Mouse (Mus musculus): Measurements from ENCODE around the gene Zkscan14. TPM values are rescaled to one million over a fixed set of nuclear protein-coding genes. Genes with fewer than 3 reads are reported as not detected.

The Zkscan14 gene
- total and polyA plus RNA-seq, 2 experiments from 2014 or later, result 8.6 to 12.5 TPM

DNA sequence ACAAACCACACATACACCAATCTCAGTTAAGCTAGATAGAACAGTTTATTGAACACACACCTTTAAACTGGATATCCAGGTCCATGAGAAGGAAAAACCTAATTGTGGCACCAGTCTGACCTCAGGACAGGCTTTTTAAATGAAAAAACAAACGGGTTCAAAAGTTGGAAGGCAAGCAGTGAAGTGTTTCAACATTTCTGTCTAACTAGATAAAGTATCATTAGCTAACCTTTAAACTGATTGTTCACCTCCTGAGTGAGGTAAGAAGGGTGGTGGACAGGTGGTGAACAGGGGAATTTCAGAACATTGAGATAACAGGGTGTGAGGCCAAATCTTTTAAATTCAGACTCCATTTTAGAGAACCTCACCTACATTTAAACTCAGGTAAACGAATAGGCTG lies 24.8 kb upstream of the Zkscan14 start:
- Histone ChIP-seq H3K9ac (replicated peaks; ENCODE audit: low read length) (no peak overlapping the region), H3K4me1 (ENCODE audit: insufficient read depth, low read length) (no peaks in the 10 kb centered on the region), H3K36me3 (ENCODE audit: insufficient read depth, low read length) (no peaks in the 10 kb centered on the region), H3K9me3 (ENCODE audit: low read length) (no peaks in the 10 kb centered on the region), H3K4me2 (ENCODE audit: low read depth, low read length) (no peak overlapping the region), H3K4me3 (ENCODE audit: low read length) (no peak overlapping the region), H3K27ac (no peak overlapping the region), H3K27me3 (ENCODE audit: insufficient read depth, low read length) (no peaks in the 10 kb centered on the region)
- no peak for TF ChIP-seq CTCF (IDR thresholded peaks at IDR 0.05; ENCODE audit: low read depth)
- DNase-seq (ENCODE audit: low spot score) (no peak), ATAC-seq (no peak)
- 57% methylated on average over 2 of the region's 2 CpGs for WGBS

DNA sequence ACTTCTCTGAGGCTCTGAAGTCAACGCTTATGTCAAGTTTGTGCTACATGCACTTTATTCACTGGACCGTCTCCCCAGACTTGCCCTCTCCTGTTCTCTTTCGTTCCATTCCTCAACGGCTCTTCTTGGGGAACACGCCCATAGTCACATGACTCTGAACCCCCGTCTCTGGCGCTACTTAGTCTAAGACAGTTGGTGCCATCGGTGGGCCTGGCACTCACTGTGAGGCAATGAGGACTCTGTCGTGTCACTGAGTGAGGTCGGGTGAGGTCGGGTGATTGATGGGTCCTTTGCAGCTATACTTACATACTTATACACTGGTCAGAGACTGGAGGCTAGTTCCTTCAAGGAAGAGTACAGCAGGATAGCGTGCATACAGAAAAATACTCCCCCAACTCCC lies 21.7 kb upstream of the Zkscan14 start:
- H3K9ac ChIP-seq (replicated peaks; ENCODE audit: low read length), result no peak overlapping the region
- H3K36me3 ChIP-seq (ENCODE audit: insufficient read depth, low read length), result peaks cover 21% of the 10 kb centered on the region
- WGBS, result 80% methylated on average over 12 of the region's 12 CpGs
- H3K9me3 ChIP-seq (ENCODE audit: low read length), result no peaks in the 10 kb centered on the region
- H3K4me3 ChIP-seq (ENCODE audit: low read length), result no peak overlapping the region
- DNase-seq (ENCODE audit: low spot score) (no peak), ATAC-seq (no peak)
- no peak overlapping the region for H3K4me2 ChIP-seq (ENCODE audit: low read depth, low read length)
- no peak for TF ChIP-seq CTCF (IDR thresholded peaks at IDR 0.05; ENCODE audit: low read depth)
- H3K4me1 ChIP-seq (ENCODE audit: insufficient read depth, low read length), result no peaks in the 10 kb centered on the region
- no peaks in the 10 kb centered on the region for H3K27me3 ChIP-seq (ENCODE audit: insufficient read depth, low read length)
- no peak overlapping the region for H3K27ac ChIP-seq

DNA sequence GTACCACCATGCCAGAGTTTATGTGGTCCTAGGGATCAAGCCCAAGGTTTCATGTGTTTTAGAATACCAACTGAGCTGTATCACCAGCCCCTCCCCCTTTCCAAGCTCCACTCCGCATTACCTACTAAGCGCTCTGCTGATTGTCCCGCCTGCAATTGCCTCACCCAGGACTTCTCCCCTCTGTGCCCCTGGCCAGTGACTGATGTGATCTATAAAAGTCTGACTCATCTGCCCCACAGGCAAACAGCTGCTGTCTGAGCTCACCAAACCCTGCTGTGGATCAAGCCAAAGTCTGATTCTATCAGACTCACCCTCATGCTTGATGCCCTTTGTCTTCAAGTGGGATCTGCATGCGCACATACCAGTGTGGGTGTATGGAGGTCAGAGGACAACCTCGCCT lies 21.2 kb upstream of the Zkscan14 start:
- Histone ChIP-seq H3K9me3 (ENCODE audit: low read length) (no peaks in the 10 kb centered on the region), H3K27ac (no peak overlapping the region), H3K4me3 (ENCODE audit: low read length) (no peak overlapping the region), H3K4me2 (ENCODE audit: low read depth, low read length) (no peak overlapping the region), H3K27me3 (ENCODE audit: insufficient read depth, low read length) (no peaks in the 10 kb centered on the region), H3K36me3 (ENCODE audit: insufficient read depth, low read length) (peaks cover 27% of the 10 kb centered on the region), H3K9ac (replicated peaks; ENCODE audit: low read length) (no peak overlapping the region), H3K4me1 (ENCODE audit: insufficient read depth, low read length) (no peaks in the 10 kb centered on the region)
- DNase-seq (ENCODE audit: low spot score) (no peak), ATAC-seq (no peak)
- TF ChIP-seq CTCF (IDR thresholded peaks at IDR 0.05; ENCODE audit: low read depth), result no peak
- WGBS, result 86% methylated on average over 5 of the region's 5 CpGs

DNA sequence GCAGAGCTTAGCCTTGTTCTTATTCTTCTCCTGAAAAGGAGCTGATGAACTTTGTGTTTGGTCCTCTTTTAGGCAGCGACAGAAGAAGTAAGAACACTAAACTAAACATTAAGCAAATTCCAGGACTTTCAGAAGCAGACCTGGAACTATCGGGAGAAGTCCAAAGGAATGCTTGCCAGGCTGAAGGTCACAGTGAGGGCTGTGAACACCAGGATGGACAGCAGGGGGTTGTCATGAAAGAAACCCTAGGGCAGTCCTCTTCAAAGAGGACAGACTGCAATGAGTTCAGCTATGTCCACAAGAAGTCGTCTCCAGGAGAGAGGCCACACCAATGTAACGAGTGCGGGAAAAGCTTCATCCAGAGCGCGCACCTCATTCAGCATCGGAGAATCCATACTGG lies 18.3 kb upstream of the Zkscan14 start:
- ATAC-seq (no peak), DNase-seq (ENCODE audit: low spot score) (no peak)
- no peaks in the 10 kb centered on the region for H3K9me3 ChIP-seq (ENCODE audit: low read length)
- H3K9ac ChIP-seq (replicated peaks; ENCODE audit: low read length), result no peak overlapping the region
- H3K27ac ChIP-seq, result no peak overlapping the region
- H3K4me3 ChIP-seq (ENCODE audit: low read length), result no peak overlapping the region
- TF ChIP-seq CTCF (IDR thresholded peaks at IDR 0.05; ENCODE audit: low read depth), result no peak
- no peak overlapping the region for H3K4me2 ChIP-seq (ENCODE audit: low read depth, low read length)
- peaks cover 28% of the 10 kb centered on the region for H3K36me3 ChIP-seq (ENCODE audit: insufficient read depth, low read length)
- no peaks in the 10 kb centered on the region for H3K27me3 ChIP-seq (ENCODE audit: insufficient read depth, low read length)
- no peaks in the 10 kb centered on the region for H3K4me1 ChIP-seq (ENCODE audit: insufficient read depth, low read length)
- 91% methylated on average over 8 of the region's 8 CpGs for WGBS

DNA sequence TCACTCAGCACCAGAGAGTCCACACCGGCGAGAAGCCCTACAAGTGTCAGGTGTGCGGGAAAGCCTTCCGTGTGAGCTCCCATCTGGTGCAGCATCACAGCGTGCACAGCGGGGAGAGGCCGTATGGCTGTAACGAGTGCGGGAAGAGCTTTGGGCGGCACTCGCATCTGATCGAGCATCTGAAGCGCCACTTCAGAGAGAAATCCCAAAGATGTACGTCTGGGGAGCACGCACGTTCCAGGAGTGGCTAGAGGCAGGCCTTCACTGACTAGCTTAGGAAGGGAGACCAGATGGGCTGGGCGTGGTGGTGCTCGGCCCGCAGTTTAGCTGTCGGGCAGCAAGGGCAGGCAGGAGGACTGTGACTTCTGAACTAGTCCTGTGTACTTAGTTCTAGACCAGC lies 17.0 kb upstream of the Zkscan14 start:
- WGBS, result 94% methylated on average over 20 of the region's 20 CpGs

DNA sequence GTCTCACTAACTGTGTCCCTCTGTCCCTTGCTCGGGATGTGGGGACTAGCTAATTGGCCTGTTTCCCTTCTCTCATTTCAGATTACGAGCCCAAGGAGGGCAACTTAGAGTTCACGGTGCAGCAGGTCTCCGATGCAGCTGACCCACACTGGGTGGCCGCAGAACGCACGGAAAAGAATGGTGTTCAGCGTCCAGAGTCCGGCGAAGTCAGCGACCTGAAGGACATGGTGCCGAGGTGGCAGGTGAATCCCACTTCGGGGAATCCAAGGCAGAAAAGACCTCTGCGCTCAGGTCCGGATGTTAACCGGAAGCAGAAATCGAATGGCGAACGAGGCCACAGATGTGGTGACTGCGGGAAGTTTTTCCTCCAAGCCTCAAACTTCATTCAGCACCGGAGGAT lies 16.5 kb upstream of the Zkscan14 start:
- Histone ChIP-seq H3K4me2 (ENCODE audit: low read depth, low read length) (no peak overlapping the region), H3K36me3 (ENCODE audit: insufficient read depth, low read length) (peaks cover 30% of the 10 kb centered on the region), H3K4me1 (ENCODE audit: insufficient read depth, low read length) (no peaks in the 10 kb centered on the region), H3K27me3 (ENCODE audit: insufficient read depth, low read length) (no peaks in the 10 kb centered on the region), H3K27ac (no peak overlapping the region), H3K4me3 (ENCODE audit: low read length) (no peak overlapping the region), H3K9ac (replicated peaks; ENCODE audit: low read length) (no peak overlapping the region), H3K9me3 (ENCODE audit: low read length) (no peaks in the 10 kb centered on the region)
- TF ChIP-seq CTCF (IDR thresholded peaks at IDR 0.05; ENCODE audit: low read depth), result no peak
- 97% methylated on average over 21 of the region's 21 CpGs for WGBS
- DNase-seq (ENCODE audit: low spot score) (no peak), ATAC-seq (no peak)

More for the DNA sequence above, 17.0 kb upstream of the Zkscan14 start:
- H3K27me3 ChIP-seq (ENCODE audit: insufficient read depth, low read length), result no peaks in the 10 kb centered on the region
- peaks cover 28% of the 10 kb centered on the region for H3K36me3 ChIP-seq (ENCODE audit: insufficient read depth, low read length)
- no peak overlapping the region for H3K4me2 ChIP-seq (ENCODE audit: low read depth, low read length)
- TF ChIP-seq CTCF (IDR thresholded peaks at IDR 0.05; ENCODE audit: low read depth), result no peak
- no peak for DNase-seq (ENCODE audit: low spot score)
- H3K27ac ChIP-seq, result no peak overlapping the region
- H3K4me3 ChIP-seq (ENCODE audit: low read length), result no peak overlapping the region
- H3K9ac ChIP-seq (replicated peaks; ENCODE audit: low read length), result no peak overlapping the region
- no peaks in the 10 kb centered on the region for H3K9me3 ChIP-seq (ENCODE audit: low read length)
- no peak for ATAC-seq
- no peaks in the 10 kb centered on the region for H3K4me1 ChIP-seq (ENCODE audit: insufficient read depth, low read length)

DNA sequence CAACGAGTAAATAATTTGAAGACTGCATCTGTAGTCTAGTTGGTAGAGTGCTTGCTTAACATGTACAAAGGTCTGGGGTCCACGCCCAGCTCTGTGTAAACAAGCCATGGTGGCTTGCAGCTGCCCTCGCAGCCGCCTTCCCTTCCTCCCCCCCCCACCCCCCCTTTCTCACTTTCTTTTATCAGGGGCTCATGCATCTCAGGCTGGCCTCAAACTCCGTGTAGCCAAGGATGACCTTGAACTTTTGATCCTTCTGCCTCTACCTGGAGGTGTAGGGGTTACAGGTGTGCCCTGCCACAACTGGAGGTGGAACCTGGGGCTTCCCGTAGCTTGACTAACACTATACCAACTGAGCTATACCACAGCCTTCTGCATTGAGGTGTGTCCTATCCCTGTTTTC lies 16.1 kb upstream of the Zkscan14 start:
- Histone ChIP-seq H3K27me3 (ENCODE audit: insufficient read depth, low read length) (no peaks in the 10 kb centered on the region), H3K4me3 (ENCODE audit: low read length) (no peak overlapping the region), H3K27ac (no peak overlapping the region), H3K4me1 (ENCODE audit: insufficient read depth, low read length) (no peaks in the 10 kb centered on the region), H3K4me2 (ENCODE audit: low read depth, low read length) (no peak overlapping the region), H3K36me3 (ENCODE audit: insufficient read depth, low read length) (peaks cover 34% of the 10 kb centered on the region), H3K9me3 (ENCODE audit: low read length) (no peaks in the 10 kb centered on the region), H3K9ac (replicated peaks; ENCODE audit: low read length) (no peak overlapping the region)
- no peak for TF ChIP-seq CTCF (IDR thresholded peaks at IDR 0.05; ENCODE audit: low read depth)
- DNase-seq (ENCODE audit: low spot score) (no peak), ATAC-seq (no peak)
- WGBS, result 89% methylated on average over 6 of the region's 6 CpGs
